Mouse (Mus musculus) cerebellum, adult 11 months (tissue): Measurements from ENCODE around the gene Depdc7.

Experiments used
- DNase-seq: peaks from one replicate; pipeline ENCODE4 v3.0.0; 2022

Gene Depdc7

DNA sequence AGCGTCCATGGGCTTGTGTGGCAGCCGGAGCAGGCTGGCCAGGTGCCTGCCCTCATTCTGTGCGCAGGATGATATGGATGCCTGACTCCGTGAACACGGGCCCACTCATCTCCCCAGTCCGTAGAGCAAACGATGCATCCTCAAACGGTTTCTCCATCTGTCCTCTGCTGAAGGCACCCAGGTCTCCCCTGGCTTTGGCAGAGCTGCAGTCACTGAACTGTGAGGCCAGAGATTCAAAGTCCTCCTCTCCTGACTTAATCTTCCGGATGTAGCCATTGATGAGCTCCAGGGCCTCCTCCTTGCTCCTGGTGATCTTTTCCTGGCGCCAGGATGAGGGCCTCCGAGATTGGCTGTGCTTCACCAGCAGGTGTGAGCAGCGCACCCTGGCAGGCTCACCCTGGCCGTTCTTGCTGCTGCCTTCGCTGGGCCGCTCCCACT lies 28.4 kb downstream of the Depdc7 start:
- DNase-seq: peak; percentile 60

DNA sequence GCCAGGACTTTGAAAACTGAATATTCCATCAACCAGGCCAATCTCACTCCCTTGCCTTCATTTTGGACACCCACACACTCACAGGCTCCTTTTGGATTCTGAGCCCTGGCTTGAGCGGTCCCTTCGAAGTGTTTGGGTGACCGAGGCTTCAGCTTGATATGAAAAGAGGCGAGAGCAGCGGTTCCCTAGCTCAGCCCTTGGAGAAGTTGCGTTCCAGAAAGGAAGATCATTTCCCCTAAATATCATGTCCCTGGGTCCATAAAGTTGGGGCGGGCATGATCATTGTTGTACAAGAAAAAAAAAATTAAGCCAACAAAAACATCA lies 30.2 kb downstream of the Depdc7 start:
- DNase-seq: no peak

DNA sequence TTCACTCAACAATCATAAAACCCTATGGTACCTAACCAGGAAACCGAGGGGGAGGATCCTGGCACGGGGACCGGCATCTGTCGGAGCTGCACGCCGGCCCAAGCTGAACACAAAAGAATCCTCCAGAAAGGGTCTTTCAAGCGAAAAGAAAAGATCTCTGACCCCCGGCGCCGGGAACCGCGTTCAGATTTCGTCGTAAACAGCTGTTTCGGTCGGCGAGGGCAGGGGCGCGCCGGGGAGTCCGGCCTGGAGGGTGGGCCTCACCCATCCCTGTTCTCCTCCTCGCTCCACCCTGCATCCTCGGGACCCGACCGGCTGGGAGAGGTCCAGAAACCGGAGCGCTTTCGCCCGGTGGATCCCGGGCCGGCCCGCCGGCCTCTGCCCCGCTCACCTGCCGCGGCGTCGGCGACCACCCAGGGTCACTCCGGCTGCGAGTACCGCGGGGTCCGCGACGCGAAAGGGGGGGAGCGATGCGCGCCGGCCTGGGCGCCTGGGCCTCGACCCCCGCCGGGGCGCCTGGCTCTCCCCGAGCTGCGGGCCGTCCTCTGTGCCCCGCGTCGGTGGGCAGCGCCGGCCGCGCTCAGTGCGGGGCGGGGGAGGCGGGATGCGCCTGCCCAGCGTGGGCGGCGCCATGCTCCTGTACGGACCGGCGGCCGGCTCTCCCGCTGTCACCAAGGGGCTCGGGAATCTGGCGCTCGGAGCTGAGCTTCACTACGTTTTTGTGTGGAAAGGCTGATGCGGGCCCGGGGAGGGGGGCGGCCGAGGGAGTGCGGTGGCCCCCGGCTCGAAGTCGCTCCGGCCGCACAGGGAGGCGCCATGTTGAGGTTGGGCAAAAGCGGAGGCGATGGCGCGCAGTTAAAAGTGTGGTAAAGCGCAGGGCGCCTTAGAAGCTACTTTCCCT lies 30.8 kb downstream of the Depdc7 start, which contains the start of gene Tcp11l1:
Gene Tcp11l1, minus strand, starts transcription at position 585 of the 901 bp plus-strand sequence.
- peak; percentile 66 for DNase-seq

DNA sequence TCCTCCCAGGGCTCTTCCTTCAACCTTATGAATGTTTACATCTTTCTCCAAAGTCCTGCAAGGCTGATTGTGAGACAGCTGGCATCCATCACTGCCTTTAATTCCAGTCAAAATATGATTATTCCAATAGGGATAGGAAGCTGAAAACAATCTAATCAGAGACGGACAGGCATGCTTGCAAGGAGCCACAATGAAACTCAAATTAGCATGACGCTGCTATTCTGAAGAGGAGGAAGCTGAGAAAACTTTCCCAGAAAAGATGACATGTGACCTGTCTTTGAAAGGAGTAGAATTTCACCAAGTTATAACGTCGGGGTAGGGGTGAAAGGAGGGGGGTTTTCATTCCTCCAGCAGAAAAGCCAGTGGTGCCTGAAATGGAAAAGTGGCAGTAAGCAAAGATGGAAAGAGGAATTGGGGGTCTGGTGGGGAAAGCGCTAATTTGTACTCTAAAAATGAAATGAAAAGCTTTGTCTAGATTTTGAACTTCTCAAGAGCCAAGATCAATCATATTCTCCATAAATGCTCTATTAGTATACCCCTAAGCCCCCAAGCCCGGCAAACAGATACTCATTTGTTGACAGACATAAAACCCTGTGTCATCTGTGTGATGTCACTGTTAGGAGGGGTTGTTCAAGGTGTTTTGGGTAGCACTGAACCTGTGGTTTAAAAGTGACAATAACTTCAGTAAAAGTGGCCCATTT lies 31.9 kb downstream of the Depdc7 start:
- DNase-seq: no peak

DNA sequence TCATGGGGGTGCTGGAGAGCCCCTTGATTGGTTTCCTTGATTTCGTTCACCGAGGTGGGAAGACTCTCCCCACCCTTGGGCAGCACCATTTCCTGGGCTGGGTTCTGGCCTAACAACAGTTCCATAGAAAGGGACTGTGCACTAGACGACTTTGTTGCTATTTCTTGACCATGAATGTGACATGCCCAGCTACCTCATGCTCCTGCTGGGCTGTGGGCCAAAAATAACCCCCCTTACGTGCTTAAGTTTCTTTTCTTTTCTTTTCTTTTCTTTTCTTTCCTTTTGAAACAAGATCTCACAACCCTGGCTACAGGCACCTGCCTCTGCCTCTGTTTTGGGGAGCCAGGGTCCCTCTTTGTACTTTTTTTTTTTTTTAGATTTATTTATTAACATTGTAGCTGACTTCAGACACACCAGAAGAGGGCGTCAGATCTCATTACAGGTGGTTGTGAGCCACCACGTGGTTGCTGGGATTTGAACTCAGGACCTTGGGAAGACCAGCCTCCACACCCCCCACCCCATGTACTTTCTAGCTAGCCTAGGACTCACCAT lies 32.8 kb downstream of the Depdc7 start:
- DNase-seq: no peak

DNA sequence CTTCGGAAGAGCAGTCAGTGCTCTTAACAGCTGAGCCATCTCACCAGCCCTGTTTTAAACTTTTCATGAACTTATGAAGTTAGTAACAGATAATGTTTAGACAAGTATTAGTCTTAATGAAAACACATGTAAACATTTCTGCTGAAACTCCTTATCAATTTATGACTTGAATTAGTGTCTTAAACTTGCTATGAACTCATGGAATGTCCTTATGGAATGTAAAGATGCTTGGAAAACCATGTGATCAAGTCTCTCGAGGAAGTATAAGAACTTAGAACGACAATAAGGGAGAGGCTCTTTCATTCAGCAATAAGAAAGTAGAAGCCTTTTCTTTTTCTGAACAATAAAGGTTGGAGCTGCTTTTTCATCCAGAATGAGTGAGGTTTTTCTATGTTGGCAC lies 38.3 kb downstream of the Depdc7 start:
- DNase-seq: no peak

DNA sequence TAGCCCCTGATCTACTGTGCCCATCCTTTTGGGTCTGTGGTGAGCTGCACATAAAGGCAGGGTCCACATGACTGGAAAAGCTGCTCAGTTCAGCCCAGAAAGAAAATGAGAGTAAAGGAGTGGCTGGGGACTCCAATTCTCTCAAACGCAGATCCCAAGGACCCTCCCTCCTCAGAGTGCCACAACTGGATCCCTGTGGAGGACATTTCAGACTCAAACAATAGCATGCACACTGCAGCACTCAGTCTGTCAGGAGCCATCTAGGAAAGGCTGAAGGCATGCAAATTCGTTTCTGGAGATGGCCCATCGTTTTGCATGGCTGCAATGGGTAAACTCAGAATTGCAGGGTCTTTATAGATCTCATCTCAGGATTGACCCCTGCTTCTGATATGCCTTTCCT lies 39.5 kb downstream of the Depdc7 start:
- no peak for DNase-seq

DNA sequence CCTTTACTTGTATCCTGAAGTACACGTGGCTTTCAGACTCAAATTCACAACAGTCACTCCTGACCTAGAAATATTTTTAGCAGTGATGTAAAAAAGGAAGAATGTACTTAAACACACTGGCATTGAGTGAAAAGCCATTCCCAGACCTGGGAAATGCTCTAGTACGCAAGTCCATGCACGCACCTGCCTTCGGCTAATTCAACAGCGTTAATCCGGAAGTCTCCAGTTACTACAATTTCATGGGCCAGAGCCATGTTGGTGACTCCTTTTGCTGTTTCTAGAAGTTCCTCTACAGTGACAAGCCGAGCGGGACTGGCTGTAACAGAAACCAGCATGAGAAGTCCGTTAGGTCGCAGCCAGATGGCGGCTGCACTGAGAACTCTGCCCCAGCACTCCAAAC lies 43.0 kb downstream of the Depdc7 start:
- no peak for DNase-seq

DNA sequence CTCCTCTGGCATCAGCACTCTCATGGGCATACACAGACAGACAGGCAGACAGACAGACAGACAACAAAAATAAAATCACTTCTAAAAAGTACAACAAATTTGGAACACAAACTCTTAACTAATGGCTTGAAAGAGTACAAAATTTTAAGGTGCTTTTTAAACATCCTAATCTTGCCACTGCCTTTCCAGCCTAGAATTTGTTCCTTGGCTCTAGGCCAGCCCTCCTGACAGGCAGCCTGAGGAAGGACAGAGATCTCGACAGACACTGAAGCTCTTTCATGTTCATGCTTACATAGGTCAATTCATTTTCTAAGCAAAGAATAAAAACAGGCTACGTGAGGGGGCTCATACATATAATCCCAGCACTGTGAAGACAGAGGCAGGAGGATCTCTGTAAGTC lies 50.1 kb downstream of the Depdc7 start:
- no peak for DNase-seq

DNA sequence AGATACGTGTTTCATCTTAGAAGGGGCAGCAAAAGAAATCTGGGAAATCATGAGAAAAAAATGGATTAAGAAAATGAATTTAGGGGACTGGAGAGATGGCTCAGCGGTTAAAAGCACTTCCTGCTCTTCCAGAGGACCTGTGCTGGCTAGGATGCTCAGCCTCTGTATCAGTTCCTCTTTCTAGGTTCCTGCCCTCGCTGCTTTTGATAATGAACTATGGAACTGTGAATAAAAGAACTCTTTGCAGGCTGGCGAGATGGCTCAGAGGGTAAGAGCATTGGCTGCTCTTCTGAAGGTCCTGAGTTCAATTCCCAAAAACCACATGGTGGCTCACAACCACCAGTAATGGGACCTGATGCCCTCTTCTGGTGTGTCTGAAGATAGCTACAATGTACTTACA lies 52.0 kb downstream of the Depdc7 start:
- DNase-seq: no peak

DNA sequence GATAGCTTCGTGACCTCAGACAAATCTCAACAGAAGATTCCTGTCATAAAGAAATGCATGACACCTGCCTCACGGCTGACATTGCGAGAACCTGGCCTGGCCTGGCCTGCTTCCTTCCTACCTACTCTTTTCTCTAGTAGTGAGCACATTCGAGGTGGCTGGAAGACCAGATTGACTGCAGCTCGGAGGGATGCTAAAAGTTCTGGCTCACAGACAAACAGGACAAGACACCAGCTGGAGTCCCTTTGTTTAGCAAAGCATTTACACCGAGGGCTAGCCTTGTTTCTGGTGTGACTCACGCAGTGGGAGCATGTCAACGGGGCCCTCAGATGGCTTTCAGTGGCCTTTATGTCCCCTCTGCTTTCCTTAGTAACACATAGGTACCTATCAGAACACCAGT lies 54.0 kb downstream of the Depdc7 start:
- DNase-seq: peak; percentile 35

DNA sequence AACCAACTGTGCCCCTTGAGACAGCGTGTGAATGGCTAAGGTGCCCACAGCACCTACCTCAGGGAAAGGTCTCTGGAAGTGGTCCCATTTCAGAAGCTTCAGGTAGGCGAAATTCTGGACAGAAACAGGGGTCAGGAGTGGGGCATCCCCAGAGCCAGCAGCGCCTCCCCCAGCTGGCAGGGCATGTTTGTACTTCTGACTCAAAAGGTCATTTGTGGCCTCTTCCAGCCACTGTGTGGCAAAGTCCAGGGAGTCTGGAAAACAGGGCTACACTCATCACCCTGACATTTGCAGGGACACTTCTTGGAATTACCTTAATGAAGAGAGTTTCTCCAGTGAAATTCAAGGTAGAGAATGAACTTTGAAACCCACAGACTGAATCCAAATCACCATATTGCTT lies 54.4 kb downstream of the Depdc7 start:
- DNase-seq: no peak

DNA sequence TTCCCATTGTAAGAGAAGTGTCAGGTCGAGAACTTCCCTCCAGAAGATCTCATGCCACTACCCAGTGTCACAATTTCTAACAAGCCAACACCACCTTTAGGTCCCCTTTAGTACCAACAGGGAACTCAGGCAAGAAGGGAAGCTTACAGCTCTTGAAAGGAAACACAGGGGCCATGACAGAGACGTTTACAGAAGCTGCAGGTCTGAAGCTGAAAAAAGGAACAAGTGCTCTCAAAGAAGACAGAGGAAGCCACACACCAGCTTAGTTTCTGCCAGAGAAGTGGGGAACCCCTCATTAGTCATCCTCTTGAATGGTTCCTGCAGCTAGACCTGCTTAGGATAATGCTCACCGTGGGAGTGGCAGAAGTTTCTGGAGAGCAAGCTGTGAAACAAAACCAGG lies 55.4 kb downstream of the Depdc7 start:
- DNase-seq: no peak

DNA sequence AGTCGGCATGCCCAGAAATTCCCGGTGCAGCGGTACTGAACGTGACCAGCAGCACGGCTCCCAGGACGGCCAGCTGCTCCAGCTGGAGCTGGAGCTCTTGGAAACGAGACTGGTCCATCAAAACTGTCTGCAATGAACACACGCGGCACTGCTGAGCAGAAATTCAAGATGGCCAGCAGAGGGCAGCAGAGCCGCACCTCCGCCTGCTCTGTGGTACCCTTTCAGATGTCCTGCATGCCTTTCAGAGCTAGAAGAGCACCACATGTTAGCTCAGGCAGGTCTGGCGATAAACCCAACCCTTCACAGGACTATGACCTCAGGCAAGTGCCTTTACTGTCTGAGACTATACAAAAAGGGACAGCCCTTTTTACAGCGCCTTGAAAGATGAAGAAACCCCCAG lies 57.3 kb downstream of the Depdc7 start:
- peak; percentile 74 for DNase-seq

DNA sequence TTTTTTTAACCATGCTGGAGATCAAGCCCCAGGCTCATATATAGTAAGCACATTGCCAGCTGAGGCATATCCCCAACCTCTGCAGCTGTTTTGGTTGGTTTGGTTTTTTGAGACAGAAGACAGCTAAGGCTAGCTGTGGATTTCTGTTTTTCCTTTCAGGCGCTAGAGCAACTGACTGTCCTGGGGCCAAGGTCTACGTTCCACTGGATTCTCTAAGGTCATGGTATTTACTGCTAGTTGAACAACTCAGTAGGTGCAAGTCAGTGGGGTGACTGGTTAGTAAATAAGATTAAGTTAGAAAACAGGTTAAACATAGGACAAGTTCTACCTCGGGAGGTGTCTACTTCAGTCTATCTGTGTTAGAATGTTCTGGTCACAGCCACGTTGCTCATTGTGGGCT lies 57.9 kb downstream of the Depdc7 start:
- no peak for DNase-seq

DNA sequence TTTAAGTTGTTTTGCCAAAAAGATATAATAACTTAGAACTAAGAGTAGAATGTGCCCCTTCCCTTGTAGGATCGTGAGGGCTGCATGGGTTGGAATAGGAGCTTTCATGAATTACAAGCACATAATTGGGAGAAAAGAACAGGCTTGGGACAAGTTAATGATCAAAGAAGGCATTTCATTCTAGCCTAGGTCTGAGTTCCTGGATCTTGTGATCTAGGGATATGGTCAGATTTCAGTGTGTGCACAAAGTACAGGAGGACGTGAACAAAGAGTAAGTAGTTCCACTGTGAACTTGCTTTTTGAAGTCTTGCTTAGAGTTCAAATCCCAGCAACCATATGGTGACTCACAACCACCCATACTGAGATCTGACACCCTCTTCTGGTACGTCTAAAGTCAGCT lies 65.4 kb downstream of the Depdc7 start:
- no peak for DNase-seq
